Mouse (Mus musculus) mouse embryonic stem cell (cell line): Measurements from ENCODE around the gene Wdr1.
"Not testable (repeated sequence)": the region's sequence is repeated elsewhere in the genome, so short reads cannot be mapped to it uniquely, and the experiment has no call there.

Source experiments
- in situ Hi-C, 2 experiments: fragments of 300-500 bp; cut with MboI; formaldehyde crosslinking; loops; 1 replicate in 1 of 2; 3 replicates in 1 of 2; pipeline ENCODE4 v1.14.3; 2019 to 2020; ENCODE audit warnings: low sequenced_read_pairs in 2 of 2, low pct_unique_long_range_greater_than_20kb in 1 of 2, mixed read lengths in 1 of 2; ENCODE audit not compliant: unreplicated experiment in 1 of 2

Wdr1 gene

GRCm38 (mm10) chr5:38479545-38479907, 83.5 kb downstream of the Wdr1 start:
- in situ Hi-C loops: not testable (repeated sequence)

- in situ Hi-C loops: no loop called here
Measured at GRCm38 (mm10) chr5:38479027-38479426, 84.0 kb downstream of the Wdr1 start.

GRCm38 (mm10) chr5:38477731-38478445, 85.1 kb downstream of the Wdr1 start:
- in situ Hi-C loops: no loop called here

GRCm38 (mm10) chr5:38476861-38477565, 86.0 kb downstream of the Wdr1 start:
- in situ Hi-C loops: no loop called here
